Mouse (Mus musculus): Measurements from ENCODE around the gene Bglap.

- TF ChIP-seq CTCF (IDR thresholded peaks at IDR 0.05; ENCODE audit: low read depth), result no peak
- no peak for TF ChIP-seq EP300 (IDR thresholded peaks at IDR 0.05; ENCODE audit: low read depth)
Measured at GRCm38 (mm10) chr3:88425708-88426420, 41.6 kb upstream of the Bglap start.
